24 mouse cellular contexts compared by ENCODE assay signal in genomic region chr2:173146728-173147127, GRCm38 (mm10). TPM values are rescaled to one million over a fixed set of nuclear protein-coding genes. Genes with fewer than 3 reads are reported as not detected.
"Had no signal": no experiment of that assay in that cellular context is flagged by ENCODE, and none has a peak within 500 bp of the region (broad histone marks: within the 10 kb centered on the region; RNA-seq: fewer than 3 reads in every experiment).

No protein-coding gene starts in this region.

- H3K4me3 ChIP-seq: limb, embryonic 15.5 days; lung, embryonic 15.5 days; megakaryocyte, embryonic 14.5 days; midbrain, embryonic 13.5 days; myocyte; neural tube, embryonic 13.5 days; stomach, embryonic 15.5 days had no signal

- DNase-seq: lung, adult 2 months; lung, postnatal 14 days; lung, postnatal 36 days; right cerebral cortex, postnatal 14 days; thymus, adult 2 months; thymus, postnatal 25 days; thymus, postnatal 4 days had no signal

- H3K27me3 ChIP-seq: limb, embryonic 15.5 days; lung, embryonic 15.5 days; midbrain, embryonic 13.5 days; neural tube, embryonic 13.5 days had no signal

- H3K27ac ChIP-seq: limb, embryonic 15.5 days; lung, embryonic 15.5 days; macrophage; midbrain, embryonic 13.5 days; neural tube, embryonic 13.5 days; stomach, embryonic 15.5 days; stomach, postnatal 0 days had no signal

- H3K9me3 ChIP-seq: limb, embryonic 15.5 days; lung, embryonic 15.5 days; megakaryocyte, embryonic 14.5 days; midbrain, embryonic 13.5 days; neural tube, embryonic 13.5 days; stomach, embryonic 15.5 days had no signal

- H3K36me3 ChIP-seq: limb, embryonic 15.5 days; lung, embryonic 15.5 days; midbrain, embryonic 13.5 days; neural tube, embryonic 13.5 days; stomach, embryonic 15.5 days had no signal

- ATAC-seq: lung, postnatal 0 days; midbrain, embryonic 13.5 days; midbrain, embryonic 16.5 days had no signal

- H3K9ac ChIP-seq: limb, embryonic 15.5 days; lung, embryonic 15.5 days; midbrain, embryonic 13.5 days; neural tube, embryonic 13.5 days; stomach, embryonic 15.5 days had no signal

- H3K4me2 ChIP-seq: limb, embryonic 15.5 days; lung, embryonic 15.5 days; midbrain, embryonic 11.5 days; midbrain, embryonic 13.5 days; neural tube, embryonic 13.5 days; stomach, embryonic 15.5 days had no signal

- H3K4me1 ChIP-seq: lung, embryonic 15.5 days; megakaryocyte, embryonic 14.5 days; midbrain, embryonic 13.5 days had no signal

RNA-seq across cellular contexts. Expression of gene Pck1, which starts 6.1 kb away (rescaled TPM):
- total RNA-seq: megakaryocyte progenitor cell, adult 5-6 weeks; neutrophil, adult 5-6 weeks had no signal
- polyA plus RNA-seq: macrophage; midbrain, embryonic 11.5 days; midbrain, embryonic 13.5 days; midbrain, embryonic 16.5 days; myocyte; neural tube, embryonic 11.5 days; neural tube, embryonic 13.5 days had no signal

RNA-seq across cellular contexts. Expression of gene Ctcfl, which starts 27.4 kb away (rescaled TPM):
- total RNA-seq: megakaryocyte progenitor cell, adult 5-6 weeks; neutrophil, adult 5-6 weeks had no signal
- polyA plus RNA-seq: lung, adult 2 months; lung, postnatal 0 days; macrophage; myocyte; neural tube, embryonic 11.5 days; spleen, adult 2 months; stomach, postnatal 0 days; urinary bladder, adult 2 months had no signal
